Mouse (Mus musculus): Measurements from ENCODE around the gene Dtnbp1. TPM values are rescaled to one million over a fixed set of nuclear protein-coding genes. Genes with fewer than 3 reads are reported as not detected.

The Dtnbp1 gene
- polyA plus RNA-seq, 1 experiment from 2014 or later: 148 TPM

DNA sequence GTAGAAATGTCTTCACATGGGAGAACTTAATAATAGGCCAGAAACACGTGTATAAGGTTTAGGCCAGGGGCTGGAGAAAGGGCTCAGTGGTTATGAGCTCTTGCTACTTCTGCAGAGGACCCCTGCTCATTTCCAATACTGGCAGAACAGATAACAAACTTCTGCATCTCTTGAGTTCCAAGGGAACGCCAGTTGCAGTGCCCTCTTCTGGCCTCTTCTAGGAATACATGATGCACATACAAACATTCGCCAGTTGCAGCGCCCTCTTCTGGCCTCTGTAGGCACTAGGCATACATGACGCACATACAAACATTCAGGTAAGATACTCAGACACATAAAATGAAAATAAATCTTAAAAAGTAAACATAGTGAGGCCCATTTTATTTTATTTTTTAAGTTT lies 4.5 kb upstream of the Dtnbp1 start:
- Histone ChIP-seq H3K27ac (ENCODE audit: low read depth, low read length) (no peak overlapping the region), H3K9ac (replicated peaks; ENCODE audit: low read depth, low read length) (no peak overlapping the region), H3K4me1 (ENCODE audit: control insufficient read depth, insufficient read depth, low read length) (peaks cover 4% of the 10 kb centered on the region; the same call in 1 of the 2 replicates), H3K27me3 (ENCODE audit: control insufficient read depth, insufficient read depth, low read length) (no peaks in the 10 kb centered on the region), H3K4me2 (ENCODE audit: low read depth, low read length) (no peak overlapping the region), H3K9me3 (ENCODE audit: control insufficient read depth, low read length) (no peaks in the 10 kb centered on the region), H3K36me3 (ENCODE audit: control insufficient read depth, insufficient read depth, low read length) (no peaks in the 10 kb centered on the region), H3K4me3 (ENCODE audit: low read depth, low read length) (no peak overlapping the region)
- ATAC-seq (ENCODE audit: low read depth): no peak
- 88% methylated on average over 5 of the region's 5 CpGs for WGBS

DNA sequence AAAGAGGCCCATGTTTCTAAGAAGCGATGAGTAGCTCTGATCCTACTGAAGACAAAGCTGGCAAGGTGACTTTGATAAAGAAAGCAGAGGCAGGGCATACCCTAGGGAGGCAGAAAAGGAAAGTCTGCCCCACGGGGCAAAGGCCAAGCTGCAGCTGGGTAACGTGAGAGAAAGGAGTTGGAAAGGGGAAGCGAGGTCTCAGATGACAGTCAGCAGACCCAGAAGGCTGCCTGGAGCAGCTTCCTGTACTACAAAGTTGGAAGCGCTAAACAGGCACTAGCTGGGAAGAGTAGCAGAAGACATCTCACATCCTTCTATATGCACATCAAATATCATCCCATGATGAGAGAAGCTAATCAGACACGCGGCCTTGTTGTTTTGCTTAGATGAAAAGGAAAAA lies 3.9 kb upstream of the Dtnbp1 start:
- ATAC-seq (ENCODE audit: low read depth): no peak
- H3K27ac ChIP-seq (ENCODE audit: low read depth, low read length): no peak overlapping the region
- 77% methylated on average over 7 of the region's 7 CpGs for WGBS
- H3K4me1 ChIP-seq (ENCODE audit: control insufficient read depth, insufficient read depth, low read length): peaks cover 4% of the 10 kb centered on the region; the same call in 1 of the 2 replicates
- no peak overlapping the region for H3K4me3 ChIP-seq (ENCODE audit: low read depth, low read length)
- H3K9ac ChIP-seq (replicated peaks; ENCODE audit: low read depth, low read length): no peak overlapping the region
- no peaks in the 10 kb centered on the region for H3K9me3 ChIP-seq (ENCODE audit: control insufficient read depth, low read length)
- H3K27me3 ChIP-seq (ENCODE audit: control insufficient read depth, insufficient read depth, low read length): no peaks in the 10 kb centered on the region
- no peak overlapping the region for H3K4me2 ChIP-seq (ENCODE audit: low read depth, low read length)
- H3K36me3 ChIP-seq (ENCODE audit: control insufficient read depth, insufficient read depth, low read length): no peaks in the 10 kb centered on the region

DNA sequence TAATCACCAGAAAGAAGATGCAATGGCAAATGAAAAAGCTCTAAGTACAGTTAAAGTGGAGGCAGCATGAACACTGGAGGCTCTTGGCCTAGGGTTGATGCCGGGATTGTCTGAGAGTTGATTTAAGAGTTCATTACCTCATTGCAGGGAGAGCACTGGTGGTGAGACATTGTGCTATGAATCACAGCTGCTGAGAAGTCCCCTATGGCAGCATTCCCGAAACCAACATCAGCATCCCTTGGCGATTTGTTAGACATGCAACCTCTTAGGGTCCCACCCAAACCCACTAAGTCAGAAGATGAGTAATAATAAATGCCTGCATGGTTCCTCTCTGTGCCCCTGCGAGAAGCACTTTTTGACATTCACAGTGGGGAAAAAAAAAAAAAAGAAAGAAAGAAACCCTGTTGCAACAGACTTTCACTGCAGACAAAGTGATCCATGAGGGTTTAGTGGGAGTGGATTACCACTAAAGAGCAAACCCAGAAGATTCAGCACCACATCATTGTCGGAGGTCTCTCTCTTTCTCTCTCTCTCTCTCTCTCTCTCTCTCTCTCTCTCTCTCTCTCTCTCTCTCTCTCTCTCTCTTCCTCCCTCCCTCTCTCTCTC lies 3.1 kb upstream of the Dtnbp1 start:
- Histone ChIP-seq H3K4me3 (ENCODE audit: low read depth, low read length) (no peak overlapping the region), H3K9ac (replicated peaks; ENCODE audit: low read depth, low read length) (no peak overlapping the region), H3K9me3 (ENCODE audit: control insufficient read depth, low read length) (no peaks in the 10 kb centered on the region), H3K27me3 (ENCODE audit: control insufficient read depth, insufficient read depth, low read length) (no peaks in the 10 kb centered on the region), H3K27ac (ENCODE audit: low read depth, low read length) (no peak overlapping the region), H3K4me1 (ENCODE audit: control insufficient read depth, insufficient read depth, low read length) (peaks cover 6% of the 10 kb centered on the region; the same call in 1 of the 2 replicates), H3K4me2 (ENCODE audit: low read depth, low read length) (no peak overlapping the region), H3K36me3 (ENCODE audit: control insufficient read depth, insufficient read depth, low read length) (no peaks in the 10 kb centered on the region)
- 53% methylated on average over 5 of the region's 5 CpGs for WGBS
- ATAC-seq (ENCODE audit: low read depth): no peak

DNA sequence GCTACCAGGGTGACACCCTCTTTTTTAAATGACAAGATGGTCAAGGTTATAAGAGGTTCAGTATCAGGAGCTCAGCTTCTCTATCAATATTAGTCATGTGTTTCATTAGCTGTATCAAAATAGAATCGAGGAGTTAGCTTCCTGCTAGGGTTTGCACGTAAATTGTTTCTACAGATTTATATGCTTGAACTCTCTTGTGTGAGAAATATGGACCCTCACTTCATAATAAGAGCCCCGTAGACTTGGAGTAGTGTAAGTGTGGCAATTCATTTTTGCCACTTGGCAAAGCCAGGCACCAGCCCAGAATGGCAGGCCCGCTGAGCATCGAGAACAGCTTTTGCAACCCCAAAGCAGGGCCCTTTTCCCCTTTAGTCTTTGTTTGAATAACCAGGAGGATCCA lies 1.1 kb upstream of the Dtnbp1 start:
- no peak overlapping the region for H3K9ac ChIP-seq (replicated peaks; ENCODE audit: low read depth, low read length)
- no peak for ATAC-seq (ENCODE audit: low read depth)
- H3K4me2 ChIP-seq (ENCODE audit: low read depth, low read length): peak overlapping the region; percentile 46; the same call in 1 of the 2 replicates
- H3K36me3 ChIP-seq (ENCODE audit: control insufficient read depth, insufficient read depth, low read length): no peaks in the 10 kb centered on the region
- 60% methylated on average over 5 of the region's 5 CpGs for WGBS
- no peak overlapping the region for H3K4me3 ChIP-seq (ENCODE audit: low read depth, low read length)
- H3K27me3 ChIP-seq (ENCODE audit: control insufficient read depth, insufficient read depth, low read length): no peaks in the 10 kb centered on the region
- no peak overlapping the region for H3K27ac ChIP-seq (ENCODE audit: low read depth, low read length)
- H3K4me1 ChIP-seq (ENCODE audit: control insufficient read depth, insufficient read depth, low read length): peaks cover 6% of the 10 kb centered on the region; the same call in 1 of the 2 replicates
- H3K9me3 ChIP-seq (ENCODE audit: control insufficient read depth, low read length): no peaks in the 10 kb centered on the region

DNA sequence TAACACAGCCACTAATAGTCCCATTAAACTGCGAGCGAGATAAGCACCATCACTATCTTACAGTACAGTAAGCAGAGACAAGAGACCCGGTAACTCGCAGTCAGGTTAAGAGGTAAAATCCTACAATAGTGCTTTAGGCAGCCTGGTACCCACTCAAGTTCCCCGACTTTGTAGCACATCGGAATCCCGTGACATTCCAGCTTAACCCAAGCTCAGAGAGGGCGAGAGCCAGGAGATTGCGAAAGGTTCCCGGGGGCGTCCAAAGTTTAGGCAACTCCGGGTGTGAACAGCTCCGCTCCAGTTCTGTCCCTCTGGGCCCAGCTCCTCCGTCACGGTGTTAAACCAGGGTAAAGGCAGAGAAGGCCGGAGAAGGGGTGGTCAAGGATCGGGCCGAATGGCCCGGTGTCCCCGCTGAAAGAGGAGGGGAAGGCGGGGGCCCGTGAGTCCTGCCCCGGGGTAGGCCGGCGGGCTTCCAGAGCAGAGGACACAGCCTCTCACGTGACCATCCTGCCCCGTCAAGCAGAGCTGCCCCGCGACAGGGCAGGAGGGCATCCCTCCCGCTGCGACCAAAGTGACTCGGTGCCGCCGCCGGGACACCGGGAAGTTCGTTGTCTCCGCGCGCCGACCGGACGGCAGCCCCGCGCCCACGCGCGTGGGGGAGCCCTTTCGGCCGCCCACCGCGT lies 578 bp downstream of the Dtnbp1 start:
- under 1% methylated on average over 42 of the region's 52 CpGs for WGBS

DNA sequence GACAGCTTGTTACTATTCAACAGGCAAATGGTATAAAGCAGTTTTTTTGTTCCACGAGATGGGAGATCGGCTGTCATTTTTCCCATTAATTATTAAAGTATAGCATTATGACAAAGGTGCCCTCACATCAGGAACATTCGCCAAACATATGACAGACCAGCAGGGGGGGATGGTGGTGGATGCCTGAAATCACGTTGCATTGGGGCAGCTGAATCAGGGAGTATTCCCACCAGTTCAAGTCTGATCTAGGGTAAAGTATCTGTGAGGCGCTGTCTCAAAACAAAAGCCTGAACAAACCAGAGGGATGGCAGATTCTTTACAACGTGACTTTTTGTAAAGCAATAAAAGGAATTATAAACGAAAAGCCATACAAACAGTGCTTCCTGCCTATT lies 1.1 kb downstream of the Dtnbp1 start:
- Histone ChIP-seq H3K9ac (replicated peaks; ENCODE audit: low read depth, low read length) (no peak overlapping the region), H3K4me2 (ENCODE audit: low read depth, low read length) (peak overlapping the region; percentile 46), H3K9me3 (ENCODE audit: control insufficient read depth, low read length) (no peaks in the 10 kb centered on the region), H3K4me1 (ENCODE audit: control insufficient read depth, insufficient read depth, low read length) (peaks cover 6% of the 10 kb centered on the region; the same call in 1 of the 2 replicates), H3K27me3 (ENCODE audit: control insufficient read depth, insufficient read depth, low read length) (no peaks in the 10 kb centered on the region), H3K4me3 (ENCODE audit: low read depth, low read length) (peak overlapping the region; percentile 82), H3K36me3 (ENCODE audit: control insufficient read depth, insufficient read depth, low read length) (no peaks in the 10 kb centered on the region), H3K27ac (ENCODE audit: low read depth, low read length) (no peak overlapping the region)
- ATAC-seq (ENCODE audit: low read depth): no peak
- 12% methylated on average over 7 of the region's 7 CpGs for WGBS

More for the DNA sequence above, 578 bp downstream of the Dtnbp1 start:
- peak overlapping the region; percentile 52; the same call in 1 of the 2 replicates for H3K27ac ChIP-seq (ENCODE audit: low read depth, low read length)
- H3K4me2 ChIP-seq (ENCODE audit: low read depth, low read length): peak overlapping the region; percentile 46
- no peaks in the 10 kb centered on the region for H3K27me3 ChIP-seq (ENCODE audit: control insufficient read depth, insufficient read depth, low read length)
- H3K36me3 ChIP-seq (ENCODE audit: control insufficient read depth, insufficient read depth, low read length): no peaks in the 10 kb centered on the region
- H3K4me1 ChIP-seq (ENCODE audit: control insufficient read depth, insufficient read depth, low read length): peaks cover 6% of the 10 kb centered on the region; the same call in 1 of the 2 replicates
- peak overlapping the region; percentile 82 for H3K4me3 ChIP-seq (ENCODE audit: low read depth, low read length)
- peak overlapping the region; percentile 75 for H3K9ac ChIP-seq (replicated peaks; ENCODE audit: low read depth, low read length)
- no peaks in the 10 kb centered on the region for H3K9me3 ChIP-seq (ENCODE audit: control insufficient read depth, low read length)
- ATAC-seq (ENCODE audit: low read depth): peak; percentile 70

DNA sequence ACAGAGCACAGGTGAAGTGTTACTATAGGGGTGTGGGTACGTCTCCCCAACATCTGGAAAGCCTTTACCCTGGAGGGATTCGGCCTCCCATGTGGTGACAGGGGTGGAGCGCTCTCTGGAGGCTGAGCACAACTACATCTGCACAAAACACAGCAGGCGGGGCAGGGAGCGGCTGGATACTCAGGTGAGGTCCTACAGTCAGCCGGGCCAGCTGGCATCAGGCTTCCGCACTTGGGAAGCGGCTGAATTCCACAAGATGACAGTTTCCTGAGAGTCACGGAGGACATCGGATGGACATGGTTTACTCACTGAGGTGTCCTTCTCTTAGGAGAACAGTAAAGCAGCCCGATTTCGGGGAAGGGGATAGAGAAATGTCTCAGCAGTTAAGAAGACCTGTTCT lies 2.7 kb downstream of the Dtnbp1 start:
- no peaks in the 10 kb centered on the region for H3K36me3 ChIP-seq (ENCODE audit: control insufficient read depth, insufficient read depth, low read length)
- no peak overlapping the region for H3K4me2 ChIP-seq (ENCODE audit: low read depth, low read length)
- no peaks in the 10 kb centered on the region for H3K27me3 ChIP-seq (ENCODE audit: control insufficient read depth, insufficient read depth, low read length)
- H3K4me3 ChIP-seq (ENCODE audit: low read depth, low read length): no peak overlapping the region
- H3K9ac ChIP-seq (replicated peaks; ENCODE audit: low read depth, low read length): no peak overlapping the region
- ATAC-seq (ENCODE audit: low read depth): no peak
- H3K4me1 ChIP-seq (ENCODE audit: control insufficient read depth, insufficient read depth, low read length): peaks cover 6% of the 10 kb centered on the region; the same call in 1 of the 2 replicates
- WGBS: 93% methylated on average over 12 of the region's 12 CpGs
- no peak overlapping the region for H3K27ac ChIP-seq (ENCODE audit: low read depth, low read length)
- H3K9me3 ChIP-seq (ENCODE audit: control insufficient read depth, low read length): no peaks in the 10 kb centered on the region

DNA sequence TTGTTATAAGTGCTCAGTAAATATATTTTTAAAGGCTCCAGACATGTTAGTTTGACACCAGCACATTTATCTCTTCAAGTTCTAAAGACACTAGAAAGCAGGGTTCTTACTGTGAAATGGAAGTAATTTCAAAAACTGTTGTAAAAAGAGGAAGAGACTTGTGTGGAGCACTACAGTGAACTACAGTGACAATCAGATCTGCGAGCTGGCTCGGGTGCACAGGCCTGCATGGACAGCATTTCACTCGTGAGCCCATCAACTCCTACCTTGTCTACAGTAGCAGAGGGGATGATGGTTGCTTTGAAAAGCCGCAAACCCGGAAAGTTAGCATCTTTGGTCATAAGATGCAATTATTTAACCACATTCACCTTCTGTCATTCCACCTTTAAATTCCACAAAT lies 5.6 kb downstream of the Dtnbp1 start:
- Histone ChIP-seq H3K27me3 (ENCODE audit: control insufficient read depth, insufficient read depth, low read length) (no peaks in the 10 kb centered on the region), H3K4me1 (ENCODE audit: control insufficient read depth, insufficient read depth, low read length) (0 out of 2 replicates have a peak, but pooled peaks cover 2% of the 10 kb centered on the region), H3K4me2 (ENCODE audit: low read depth, low read length) (no peak overlapping the region), H3K9me3 (ENCODE audit: control insufficient read depth, low read length) (no peaks in the 10 kb centered on the region), H3K27ac (ENCODE audit: low read depth, low read length) (no peak overlapping the region), H3K9ac (replicated peaks; ENCODE audit: low read depth, low read length) (no peak overlapping the region), H3K4me3 (ENCODE audit: low read depth, low read length) (no peak overlapping the region), H3K36me3 (ENCODE audit: control insufficient read depth, insufficient read depth, low read length) (no peaks in the 10 kb centered on the region)
- WGBS: 93% methylated on average over 5 of the region's 5 CpGs
- no peak for ATAC-seq (ENCODE audit: low read depth)

DNA sequence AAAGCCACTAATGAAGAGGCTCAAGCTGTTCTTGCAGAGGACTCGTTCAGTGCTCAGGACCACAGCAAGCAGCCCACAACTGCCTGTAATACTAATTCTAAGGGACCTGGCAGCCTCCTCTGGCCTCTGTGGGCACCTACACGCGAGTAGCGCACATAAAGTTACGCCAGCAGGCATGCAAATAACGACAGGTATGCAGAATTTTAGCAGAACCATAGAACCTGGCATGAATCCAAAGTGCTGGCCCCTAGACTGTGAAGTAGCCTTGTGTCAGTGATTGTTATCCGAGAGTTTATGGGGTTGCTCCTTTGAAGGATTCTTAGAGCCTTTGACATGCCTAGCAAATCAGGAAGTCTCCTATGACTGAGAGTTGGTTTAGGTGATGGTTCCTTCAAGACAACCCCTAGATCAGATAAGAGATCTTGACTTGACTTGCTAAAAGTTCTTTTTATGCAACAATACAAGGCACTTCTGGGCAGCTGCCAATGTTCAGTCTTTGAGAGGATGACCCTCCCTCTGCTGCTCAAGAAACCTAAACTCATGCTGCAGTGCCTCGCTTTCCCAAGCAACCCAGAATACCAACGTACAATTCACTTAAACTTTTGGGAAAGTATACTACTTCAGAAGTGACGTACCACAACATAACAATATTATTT lies 9.3 kb downstream of the Dtnbp1 start:
- no peak overlapping the region for H3K27ac ChIP-seq (ENCODE audit: low read depth, low read length)
- H3K36me3 ChIP-seq (ENCODE audit: control insufficient read depth, insufficient read depth, low read length): no peaks in the 10 kb centered on the region
- H3K4me2 ChIP-seq (ENCODE audit: low read depth, low read length): no peak overlapping the region
- no peak for ATAC-seq (ENCODE audit: low read depth)
- H3K9ac ChIP-seq (replicated peaks; ENCODE audit: low read depth, low read length): no peak overlapping the region
- H3K27me3 ChIP-seq (ENCODE audit: control insufficient read depth, insufficient read depth, low read length): no peaks in the 10 kb centered on the region
- no peaks in the 10 kb centered on the region for H3K4me1 ChIP-seq (ENCODE audit: control insufficient read depth, insufficient read depth, low read length)
- no peaks in the 10 kb centered on the region for H3K9me3 ChIP-seq (ENCODE audit: control insufficient read depth, low read length)
- H3K4me3 ChIP-seq (ENCODE audit: low read depth, low read length): no peak overlapping the region
- WGBS: 92% methylated on average over 10 of the region's 10 CpGs
